Mouse (Mus musculus) embryonic facial prominence, embryonic 11.5 days (tissue): ENCODE measurements at regions not wholly inside any gene's neighbourhood (a gene's known extent, or its start where the extent isn't known, plus 50 kb on each side); places are given as distances from the start of the nearest gene placed in this dataset.

Experiments used
- ATAC-seq: fragments of 200-750 bp; cut with Nextera tagmentation; replicated peaks from 2 replicates; pipeline ENCODE4 v1.8.0; 2017; ENCODE audit warnings: low read depth; ENCODE audit not compliant: insufficient number of reproducible peaks, low FRiP score, low TSS enrichment
- DNase-seq: peaks from one replicate; pipeline ENCODE4 v3.0.0-alpha.2; 2015; ENCODE audit warnings: low spot score
- H3K27ac ChIP-seq: fragments of 300-500 bp; sonication (generic); replicated peaks from 2 replicates; pipeline ENCODE4 v1.5.1; 2014; ENCODE audit warnings: mild to moderate bottlenecking, low read depth, low read length, control low read depth
- H3K27me3 ChIP-seq: fragments of 300-500 bp; sonication (generic); 2 replicates; pipeline ENCODE4 v1.6.1; 2014; ENCODE audit warnings: mild to moderate bottlenecking, low read length, moderate library complexity, mixed read lengths; ENCODE audit not compliant: control insufficient read depth, insufficient read depth
- H3K36me3 ChIP-seq: fragments of 300-500 bp; sonication (generic); replicated peaks from 2 replicates; pipeline ENCODE4 v1.6.1; 2014; ENCODE audit warnings: low read depth, mild to moderate bottlenecking, low read length, moderate library complexity, mixed read lengths; ENCODE audit not compliant: control insufficient read depth, insufficient read depth
- H3K4me1 ChIP-seq: fragments of 300-500 bp; sonication (generic); 2 replicates; pipeline ENCODE4 v1.6.1; 2014; ENCODE audit warnings: low read length, mixed read lengths; ENCODE audit not compliant: control insufficient read depth, insufficient read depth
- H3K4me2 ChIP-seq: fragments of 300-500 bp; sonication (generic); 2 replicates; pipeline ENCODE4 v1.6.1; 2014; ENCODE audit warnings: low read depth, mild to moderate bottlenecking, control low read depth, low read length, moderate library complexity
- H3K4me3 ChIP-seq: fragments of 300-500 bp; sonication (generic); 2 replicates; pipeline ENCODE4 v1.5.1; 2014; ENCODE audit warnings: low read depth, low read length, control low read depth
- H3K9ac ChIP-seq: fragments of 300-500 bp; sonication (generic); replicated peaks from 2 replicates; pipeline ENCODE4 v1.6.1; 2014; ENCODE audit warnings: mild to moderate bottlenecking, control low read depth, low read length
- H3K9me3 ChIP-seq: fragments of 300-500 bp; sonication (generic); replicated peaks from 2 replicates; pipeline ENCODE4 v1.6.1; 2016; ENCODE audit warnings: mild to moderate bottlenecking, low read length, inconsistent platforms, mixed read lengths; ENCODE audit not compliant: control insufficient read depth
- WGBS: fragments of 180-500 bp; shearing (Covaris S2); extraction: QIAGEN DNeasy Blood & Tissue Kit; methylation state at CpG from one replicate; pipeline ENCODE4 v1.1.7; 2014; 5-methylcytosine and 5-hydroxymethylcytosine counted together

- no peak for DNase-seq
- 0 out of 2 replicates have a peak, but pooled peaks have one; percentile 18 for ATAC-seq
- WGBS = 21% methylated on average over 5 of the region's 5 CpGs
Observed at GRCm38 (mm10) chr9:122614579-122615252, 132.4 kb upstream of the Topaz1 start.

GRCm38 (mm10) chr9:122615351-122615750, 131.8 kb upstream of the Topaz1 start:
- Histone ChIP-seq H3K9ac (no peak overlapping the region), H3K4me1 (no peaks in the 10 kb centered on the region), H3K27me3 (no peaks in the 10 kb centered on the region), H3K36me3 (no peaks in the 10 kb centered on the region), H3K4me2 (no peak overlapping the region), H3K27ac (no peak overlapping the region), H3K9me3 (no peaks in the 10 kb centered on the region), H3K4me3 (no peak overlapping the region)
- DNase-seq (peak; percentile 57), ATAC-seq (0 out of 2 replicates have a peak, but pooled peaks have one; percentile 59)
- WGBS = 20% methylated on average over 4 of the region's 4 CpGs

More at GRCm38 (mm10) chr9:122614579-122615252, 132.4 kb upstream of the Topaz1 start:
- Histone ChIP-seq H3K9ac (no peak overlapping the region), H3K4me2 (no peak overlapping the region), H3K4me1 (no peaks in the 10 kb centered on the region), H3K36me3 (no peaks in the 10 kb centered on the region), H3K27me3 (no peaks in the 10 kb centered on the region), H3K27ac (no peak overlapping the region), H3K9me3 (no peaks in the 10 kb centered on the region), H3K4me3 (no peak overlapping the region)

GRCm38 (mm10) chr9:122617793-122618192, 129.4 kb upstream of the Topaz1 start:
- 55% methylated on average over 3 of the region's 3 CpGs for WGBS
- Histone ChIP-seq H3K27ac (no peak overlapping the region), H3K27me3 (no peaks in the 10 kb centered on the region), H3K9me3 (no peaks in the 10 kb centered on the region), H3K36me3 (no peaks in the 10 kb centered on the region), H3K4me3 (no peak overlapping the region), H3K4me2 (no peak overlapping the region), H3K4me1 (no peaks in the 10 kb centered on the region), H3K9ac (no peak overlapping the region)
- DNase-seq (no peak), ATAC-seq (no peak)

GRCm38 (mm10) chr9:122625081-122625480, 122.1 kb upstream of the Topaz1 start:
- H3K27me3 ChIP-seq = no peaks in the 10 kb centered on the region; the same call in 1 of the 2 replicates
- no peaks in the 10 kb centered on the region for H3K36me3 ChIP-seq
- no peak overlapping the region for H3K4me2 ChIP-seq
- WGBS = 83% methylated on average over 1 of the region's 1 CpGs
- H3K9ac ChIP-seq = no peak overlapping the region
- no peak overlapping the region for H3K27ac ChIP-seq
- no peaks in the 10 kb centered on the region for H3K4me1 ChIP-seq
- no peak overlapping the region for H3K4me3 ChIP-seq
- ATAC-seq = no peak
- no peaks in the 10 kb centered on the region for H3K9me3 ChIP-seq
- no peak for DNase-seq

GRCm38 (mm10) chr9:122626346-122626745, 120.8 kb upstream of the Topaz1 start:
- Histone ChIP-seq H3K4me2 (no peak overlapping the region), H3K27me3 (no peaks in the 10 kb centered on the region; the same call in 1 of the 2 replicates), H3K27ac (no peak overlapping the region), H3K4me3 (no peak overlapping the region), H3K9ac (no peak overlapping the region), H3K4me1 (no peaks in the 10 kb centered on the region), H3K36me3 (no peaks in the 10 kb centered on the region), H3K9me3 (no peaks in the 10 kb centered on the region)
- ATAC-seq = no peak
- WGBS = 87% methylated on average over 6 of the region's 6 CpGs
- DNase-seq = no peak

- H3K36me3 ChIP-seq = no peaks in the 10 kb centered on the region
- DNase-seq = no peak
- H3K4me1 ChIP-seq = no peaks in the 10 kb centered on the region
- H3K27me3 ChIP-seq = no peaks in the 10 kb centered on the region; the same call in 1 of the 2 replicates
- no peak overlapping the region for H3K9ac ChIP-seq
- no peaks in the 10 kb centered on the region for H3K9me3 ChIP-seq
- H3K4me2 ChIP-seq = no peak overlapping the region
- 40% methylated on average over 18 of the region's 18 CpGs for WGBS
- no peak overlapping the region for H3K4me3 ChIP-seq
- ATAC-seq = no peak
- no peak overlapping the region for H3K27ac ChIP-seq
Observed at GRCm38 (mm10) chr9:122629171-122629904, 117.8 kb upstream of the Topaz1 start.

GRCm38 (mm10) chr9:122631793-122632192, 115.4 kb upstream of the Topaz1 start:
- 83% methylated on average over 9 of the region's 9 CpGs for WGBS
- no peak for DNase-seq
- no peak overlapping the region for H3K27ac ChIP-seq
- no peak overlapping the region for H3K4me3 ChIP-seq
- H3K4me2 ChIP-seq = no peak overlapping the region
- no peaks in the 10 kb centered on the region for H3K4me1 ChIP-seq
- no peaks in the 10 kb centered on the region for H3K9me3 ChIP-seq
- H3K27me3 ChIP-seq = no peaks in the 10 kb centered on the region; the same call in 1 of the 2 replicates
- ATAC-seq = no peak
- no peak overlapping the region for H3K9ac ChIP-seq
- H3K36me3 ChIP-seq = no peaks in the 10 kb centered on the region

- Histone ChIP-seq H3K27me3 (no peaks in the 10 kb centered on the region), H3K4me1 (no peaks in the 10 kb centered on the region), H3K27ac (no peak overlapping the region), H3K4me3 (no peak overlapping the region), H3K9me3 (no peaks in the 10 kb centered on the region), H3K9ac (no peak overlapping the region), H3K4me2 (no peak overlapping the region), H3K36me3 (no peaks in the 10 kb centered on the region)
- ATAC-seq = no peak
- no peak for DNase-seq
- WGBS = 86% methylated on average over 1 of the region's 1 CpGs
Observed at GRCm38 (mm10) chr9:122633484-122633883, 113.7 kb upstream of the Topaz1 start.
